Mouse (Mus musculus) CH12.LX (cell line): ENCODE results near the gene 4933424G06Rik. TPM values are rescaled to one million over a fixed set of nuclear protein-coding genes. Genes with fewer than 3 reads are reported as not detected.

Source experiments
- DNase-seq: peaks from one replicate; pipeline ENCODE4 v3.0.0-alpha.2; 2013; ENCODE audit errors: extremely low read depth
- H3K27ac ChIP-seq: 2 replicates; pipeline ENCODE4 v1.5.1; 2012; ENCODE audit warnings: low read depth, mild to moderate bottlenecking, control low read depth, moderate library complexity; ENCODE audit not compliant: insufficient read depth
- H3K27me3 ChIP-seq: replicated peaks from 2 replicates; pipeline ENCODE3; 2012; ENCODE audit warnings: inconsistent platforms
- H3K36me3 ChIP-seq, 2 experiments: replicated peaks in 1 of 2; 2 replicates each; pipeline versions ENCODE3 to v1.6.1; 2012; ENCODE audit warnings: inconsistent platforms in 1 of 2, low read length in 1 of 2, mild to moderate bottlenecking in 1 of 2, mixed read lengths in 1 of 2, moderate library complexity in 1 of 2; ENCODE audit not compliant: control insufficient read depth in 1 of 2, insufficient read depth in 1 of 2
- H3K4me1 ChIP-seq, 2 experiments: 2 replicates each; pipeline ENCODE4 v1.6.1; 2012; ENCODE audit warnings: inconsistent platforms in 1 of 2, moderate library complexity in 1 of 2; ENCODE audit not compliant: insufficient read depth in 2 of 2, control insufficient read depth in 1 of 2
- H3K4me2 ChIP-seq: 2 replicates; pipeline ENCODE4 v1.6.1; 2012; ENCODE audit warnings: low read depth, mild to moderate bottlenecking, control low read depth; ENCODE audit not compliant: poor library complexity, insufficient read depth, severe bottlenecking
- H3K4me3 ChIP-seq, 3 experiments: fragments of 150-350 bp in 1 of 3; sonication (generic) in 1 of 3; replicated peaks in 1 of 3; 2 replicates each; pipeline versions ENCODE3 to v1.5.1; 2011 to 2012; ENCODE audit warnings: low read depth in 2 of 3, low read length in 2 of 3, mild to moderate bottlenecking in 2 of 3, moderate library complexity in 2 of 3, control low read depth in 1 of 3, improper control_type of control experiment in 1 of 3, inconsistent platforms in 1 of 3, mixed read lengths in 1 of 3; ENCODE audit not compliant: poor library complexity in 1 of 3
- H3K79me2 ChIP-seq: replicated peaks from 2 replicates; pipeline ENCODE4 v1.6.1; 2012; ENCODE audit warnings: mild to moderate bottlenecking, moderate library complexity; ENCODE audit not compliant: control insufficient read depth, poor library complexity, insufficient read depth, severe bottlenecking; ENCODE audit errors: extremely low read depth
- H3K9ac ChIP-seq: 2 replicates; pipeline ENCODE4 v1.6.1; 2012; ENCODE audit warnings: low read depth, mild to moderate bottlenecking, control low read depth, moderate library complexity; ENCODE audit not compliant: insufficient read depth
- H3K9me3 ChIP-seq: replicated peaks from 2 replicates; pipeline ENCODE3; 2012; ENCODE audit warnings: low read length, inconsistent platforms, mixed read lengths
- CHD1 ChIP-seq: IDR thresholded peaks from 2 replicates; pipeline ENCODE4 v1.6.1; 2012; ENCODE audit warnings: low read depth, low read length, improper control_type of control experiment, inconsistent platforms
- CHD2 ChIP-seq: IDR thresholded peaks from 2 replicates; pipeline ENCODE4 v1.6.1; 2011; ENCODE audit warnings: low read length, improper control_type of control experiment
- CTCF ChIP-seq, 2 experiments: IDR thresholded peaks in 1 of 2; conservative IDR thresholded peaks in 1 of 2; 2 replicates each; pipeline ENCODE4 v1.5.1; 2011 to 2012; ENCODE audit warnings: low read depth in 2 of 2, low read length in 2 of 2, improper control_type of control experiment in 1 of 2, inconsistent platforms in 1 of 2, mild to moderate bottlenecking in 1 of 2, moderate library complexity in 1 of 2
- E2F4 ChIP-seq: IDR thresholded peaks from 2 replicates; pipeline ENCODE4 v1.6.1; 2011; ENCODE audit warnings: low read depth, low read length, improper control_type of control experiment; ENCODE audit not compliant: insufficient replicate concordance
- ELF1 ChIP-seq: IDR thresholded peaks from 2 replicates; pipeline ENCODE4 v1.6.1; 2014; ENCODE audit warnings: low read depth, mild to moderate bottlenecking, inconsistent platforms, low read length, improper control_type of control experiment
- EP300 ChIP-seq: IDR thresholded peaks from 2 replicates; pipeline ENCODE4 v1.6.1; 2011; ENCODE audit warnings: low read length, improper control_type of control experiment
- ETS1 ChIP-seq: conservative IDR thresholded peaks from 2 replicates; pipeline ENCODE4 v1.6.1; 2012; ENCODE audit warnings: low read depth, mild to moderate bottlenecking, inconsistent platforms, low read length, improper control_type of control experiment, moderate library complexity
- HCFC1 ChIP-seq: IDR thresholded peaks from 2 replicates; pipeline ENCODE4 v1.6.1; 2012; ENCODE audit warnings: low read depth, mild to moderate bottlenecking, inconsistent platforms, low read length, improper control_type of control experiment
- IRF4 ChIP-seq: IDR thresholded peaks from 2 replicates; pipeline ENCODE4 v1.6.1; 2014; ENCODE audit warnings: low read depth, mild to moderate bottlenecking, inconsistent platforms, low read length, improper control_type of control experiment
- KAT2A ChIP-seq: IDR thresholded peaks from 2 replicates; pipeline ENCODE4 v1.6.1; 2012; ENCODE audit warnings: low read length, improper control_type of control experiment, inconsistent platforms; ENCODE audit not compliant: insufficient replicate concordance
- MAFK ChIP-seq: IDR thresholded peaks from 2 replicates; pipeline ENCODE4 v1.6.1; 2011; ENCODE audit warnings: low read length, improper control_type of control experiment; ENCODE audit not compliant: insufficient replicate concordance
- MAX ChIP-seq: IDR thresholded peaks from 2 replicates; pipeline ENCODE4 v1.6.1; 2011; ENCODE audit warnings: low read length, improper control_type of control experiment
- MEF2A ChIP-seq: IDR thresholded peaks from 2 replicates; pipeline ENCODE4 v1.6.1; 2014; ENCODE audit warnings: low read depth, mild to moderate bottlenecking, inconsistent platforms, low read length, improper control_type of control experiment, borderline replicate concordance
- MXI1 ChIP-seq: IDR thresholded peaks from 2 replicates; pipeline ENCODE4 v1.6.1; 2011; ENCODE audit warnings: mild to moderate bottlenecking, low read depth, low read length, improper control_type of control experiment
- MYC ChIP-seq: IDR thresholded peaks from 2 replicates; pipeline ENCODE4 v1.6.1; 2011; ENCODE audit warnings: low read depth, mild to moderate bottlenecking, improper control_type of control experiment, low read length
- NRF1 ChIP-seq: IDR thresholded peaks from 2 replicates; pipeline ENCODE4 v1.6.1; 2014; ENCODE audit warnings: low read depth, mild to moderate bottlenecking, inconsistent platforms, low read length, improper control_type of control experiment, moderate library complexity
- PAX5 ChIP-seq: IDR thresholded peaks from 2 replicates; pipeline ENCODE4 v1.6.1; 2012; ENCODE audit warnings: low read length, inconsistent platforms, mixed read lengths
- RAD21 ChIP-seq: IDR thresholded peaks from 2 replicates; pipeline ENCODE4 v1.6.1; 2011; ENCODE audit warnings: low read depth, mild to moderate bottlenecking, low read length, improper control_type of control experiment, moderate library complexity
- SIN3A ChIP-seq: IDR thresholded peaks from 2 replicates; pipeline ENCODE4 v1.6.1; 2012; ENCODE audit warnings: low read length, improper control_type of control experiment, inconsistent platforms
- SMC3 ChIP-seq: IDR thresholded peaks from 2 replicates; pipeline ENCODE4 v1.6.1; 2011; ENCODE audit warnings: low read depth, low read length, improper control_type of control experiment
- TBP ChIP-seq: conservative IDR thresholded peaks from 2 replicates; pipeline ENCODE4 v1.6.1; 2011; ENCODE audit warnings: low read depth, low read length, improper control_type of control experiment
- UBTF ChIP-seq: IDR thresholded peaks from 2 replicates; pipeline ENCODE4 v1.6.1; 2012; ENCODE audit warnings: low read depth, mild to moderate bottlenecking, inconsistent platforms, low read length, improper control_type of control experiment, moderate library complexity
- USF1 ChIP-seq: IDR thresholded peaks from 2 replicates; pipeline ENCODE4 v1.6.1; 2014; ENCODE audit warnings: low read depth, mild to moderate bottlenecking, inconsistent platforms, low read length, improper control_type of control experiment
- ZC3H11A ChIP-seq: IDR thresholded peaks from 2 replicates; pipeline ENCODE4 v1.6.1; 2012; ENCODE audit warnings: low read depth, mild to moderate bottlenecking, inconsistent platforms, low read length, improper control_type of control experiment
- ZKSCAN1 ChIP-seq: IDR thresholded peaks from 2 replicates; pipeline ENCODE4 v1.6.1; 2012; ENCODE audit warnings: low read depth, inconsistent platforms, low read length, improper control_type of control experiment, borderline replicate concordance
- ZMIZ1 ChIP-seq: IDR thresholded peaks from 2 replicates; pipeline ENCODE4 v1.6.1; 2012; ENCODE audit warnings: low read depth, mild to moderate bottlenecking, inconsistent platforms, low read length, improper control_type of control experiment
- ZNF384 ChIP-seq: IDR thresholded peaks from 2 replicates; pipeline ENCODE4 v1.6.1; 2012; ENCODE audit warnings: low read depth, low read length, improper control_type of control experiment, inconsistent platforms
- dilution Hi-C: fragments of 300-500 bp; cut with MboI; formaldehyde crosslinking; loops from 2 replicates; pipeline ENCODE4 v1.14.3; 2020; ENCODE audit warnings: low sequenced_read_pairs; ENCODE audit not compliant: extremely low pct_unique_long_range_greater_than_20kb, extremely low pct_ligation_motif_present
- in situ Hi-C: fragments of 300-500 bp; cut with MboI; formaldehyde crosslinking; loops from 3 replicates; pipeline ENCODE4 v1.14.3; 2019; ENCODE audit warnings: low sequenced_read_pairs, low pct_ligation_motif_present, low pct_unique_long_range_greater_than_20kb, mixed read lengths
- polyA plus RNA-seq: library from polyadenylated mRNA; unstranded; fragments of >175 nt; gene quantifications from 2 replicates; pipeline ENCODE4 v1.2.1, GENCODE M21; 2012; ENCODE audit warnings: low read depth; ENCODE audit not compliant: insufficient read length
- total RNA-seq, 2 experiments: library from RNA; depleted of rRNA; stranded (reverse); fragments of 300-350 nt in 1 of 2; fragments of >200 nt in 1 of 2; gene quantifications; 2 replicates each; pipeline ENCODE4 v1.2.3; 2012 to 2014

Gene 4933424G06Rik
- total and polyA plus RNA-seq, 3 experiments: not detected

- no peak overlapping the region for H3K27ac ChIP-seq
- dilution Hi-C loops: no loop called here
Observed at GRCm38 (mm10) chr1:36708626-36709025, 1.3 kb upstream of the 4933424G06Rik start.

GRCm38 (mm10) chr1:36709055-36709853 is 695 bp upstream of the 4933424G06Rik start:
- dilution Hi-C loops: no loop called here
- peak; percentile 61 for DNase-seq
- Histone ChIP-seq H3K79me2 (peaks cover 27% of the 10 kb centered on the region), H3K4me2 (peak overlapping the region; percentile 70), H3K4me3 (peak overlapping the region; percentile 87 to 97 (median 89)), H3K9ac (peak overlapping the region; percentile 81), H3K4me1 (peaks cover 8 to 33% of the 10 kb centered on the region in 2 experiments; a peak in 3 of 4 replicates), H3K9me3 (peaks cover 10% of the 10 kb centered on the region), H3K27ac (peak overlapping the region; percentile 41), H3K36me3 (peaks cover 27 to 41% of the 10 kb centered on the region in 2 experiments), H3K27me3 (no peaks in the 10 kb centered on the region)
- no peak for TF ChIP-seq MYC
- TF ChIP-seq MAFK: no peak
- no peak for TF ChIP-seq NRF1
- TF ChIP-seq MXI1: no peak; the same call in 1 of the 2 replicates
- 0 out of 2 replicates have a peak, but pooled peaks have one; percentile 34 for TF ChIP-seq MAX
- TF ChIP-seq RAD21: peak; percentile 17
- no peak for TF ChIP-seq KAT2A
- TF ChIP-seq UBTF: peak; percentile 47; the same call in 1 of the 2 replicates
- TF ChIP-seq ELF1: no peak
- TF ChIP-seq ZC3H11A: no peak
- no peak for TF ChIP-seq IRF4
- no peak for TF ChIP-seq CHD1
- no peak for TF ChIP-seq E2F4
- TF ChIP-seq ETS1: no peak
- TF ChIP-seq USF1: no peak
- no peak for TF ChIP-seq HCFC1
- peak; percentile 36 for TF ChIP-seq SMC3
- TF ChIP-seq EP300: no peak
- TF ChIP-seq CHD2: no peak
- TF ChIP-seq ZNF384: no peak
- no peak for TF ChIP-seq ZMIZ1
- TF ChIP-seq MEF2A: no peak
- no peak for TF ChIP-seq TBP
- peak; percentile 13 to 58; a peak in 2 of 4 replicates for TF ChIP-seq CTCF (conservative IDR thresholded peaks at IDR 0.05 in 1 of 2, IDR thresholded peaks at IDR 0.05 in 1 of 2; ENCODE audit: low read depth in 2 of 2, low read length in 2 of 2)
- no peak for TF ChIP-seq SIN3A
- no peak for TF ChIP-seq ZKSCAN1
- TF ChIP-seq PAX5: no peak
- in situ Hi-C loops: no loop called here

More at GRCm38 (mm10) chr1:36708626-36709025, 1.3 kb upstream of the 4933424G06Rik start:
- in situ Hi-C loops: no loop called here
- no peak for DNase-seq
- Histone ChIP-seq H3K4me3 (peak overlapping the region; percentile 87 to 97 (median 89)), H3K9me3 (peaks cover 3% of the 10 kb centered on the region), H3K36me3 (peaks cover 33 to 47% of the 10 kb centered on the region in 2 experiments), H3K4me1 (peaks cover 8 to 33% of the 10 kb centered on the region in 2 experiments; a peak in 3 of 4 replicates), H3K9ac (peak overlapping the region; percentile 81), H3K27me3 (no peaks in the 10 kb centered on the region), H3K79me2 (peaks cover 27% of the 10 kb centered on the region), H3K4me2 (peak overlapping the region; percentile 70)
- TF ChIP-seq ELF1 (no peak), CHD2 (no peak), EP300 (no peak), MEF2A (no peak)
